Mouse (Mus musculus): ENCODE measurements around the gene Lrrc4b.
A peak's percentile ranks its signal among the peaks of the same experiment; 100 is the strongest.

Lrrc4b gene

DNA sequence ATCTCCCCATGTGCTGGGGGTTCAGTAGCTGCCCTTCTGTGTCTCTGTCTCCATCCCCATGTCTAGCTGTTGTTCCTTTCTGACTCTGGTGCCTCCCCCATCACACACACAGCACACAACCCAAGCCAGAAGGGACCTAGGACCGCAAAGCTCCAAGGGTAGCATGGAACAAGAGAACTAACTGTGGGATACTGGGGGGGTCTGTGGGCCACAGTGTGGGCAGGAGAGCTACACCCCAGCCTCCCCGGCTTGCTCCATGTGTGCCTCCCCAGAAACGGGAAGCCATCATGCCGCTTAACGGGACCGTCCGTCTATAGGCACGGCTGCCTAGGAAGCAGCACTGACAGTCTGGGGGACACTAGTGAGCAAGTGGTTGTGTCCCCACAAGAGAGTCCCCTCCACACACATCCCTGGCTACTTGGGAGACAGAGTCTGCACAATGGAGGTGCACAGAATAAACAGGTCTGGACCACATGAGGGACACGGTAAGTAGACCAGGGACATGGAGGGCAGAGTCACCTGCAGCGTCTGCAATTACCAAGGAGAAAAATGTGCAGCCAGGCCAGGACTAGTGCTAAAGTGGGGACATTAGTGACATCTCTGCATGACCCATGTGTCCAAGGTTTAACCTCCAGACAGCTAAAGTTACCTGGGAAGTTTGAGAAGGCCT lies 34.9 kb downstream of the Lrrc4b start:
- DNase-seq (ENCODE audit: low spot score in 2 of 2), result no peak

DNA sequence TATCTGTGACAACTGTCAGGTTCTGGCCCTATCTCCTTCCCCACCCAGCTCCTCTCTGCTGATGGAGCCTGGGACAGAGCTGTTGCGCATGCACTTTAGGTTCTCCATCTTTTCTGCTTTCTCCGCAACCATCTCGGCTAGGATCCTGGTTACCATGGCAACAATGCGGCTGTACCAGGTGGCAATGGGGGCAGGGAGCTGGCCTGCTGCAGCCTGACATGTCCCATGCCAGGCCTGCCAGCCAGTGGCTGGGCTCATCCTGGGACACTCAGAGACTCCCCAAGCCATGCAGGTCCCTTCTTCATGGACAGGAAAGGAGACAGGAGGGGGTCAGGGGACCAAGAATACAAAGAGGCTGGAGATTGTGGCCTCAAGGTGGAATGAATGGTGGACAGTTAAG lies 35.7 kb downstream of the Lrrc4b start:
- DNase-seq (ENCODE audit: low spot score in 2 of 2), result no peak

DNA sequence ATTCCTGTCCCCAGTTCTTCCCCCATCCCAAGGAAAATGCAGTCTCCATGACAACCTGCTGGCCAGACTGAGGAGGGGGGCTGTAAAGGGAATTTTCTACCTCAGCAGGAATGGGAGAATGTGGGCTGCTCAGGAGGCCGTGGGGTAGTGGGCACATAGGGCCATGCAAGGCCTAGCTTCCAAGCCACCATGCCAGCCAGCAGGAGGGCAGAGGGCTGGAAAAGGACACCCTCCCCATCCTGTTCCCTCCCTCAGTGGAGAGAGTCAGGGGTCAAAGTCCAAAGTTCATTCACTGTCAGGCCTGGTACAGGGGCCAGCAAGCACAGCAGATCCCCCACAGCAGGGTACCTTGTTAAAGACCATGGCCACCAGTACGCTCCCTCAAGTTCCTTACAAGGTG lies 36.3 kb downstream of the Lrrc4b start, which contains the start of gene Aspdh:
Gene Aspdh, plus strand, starts transcription at position 281 of the 400 bp plus-strand sequence.
- DNase-seq (ENCODE audit: low spot score in 2 of 2), result no peak

DNA sequence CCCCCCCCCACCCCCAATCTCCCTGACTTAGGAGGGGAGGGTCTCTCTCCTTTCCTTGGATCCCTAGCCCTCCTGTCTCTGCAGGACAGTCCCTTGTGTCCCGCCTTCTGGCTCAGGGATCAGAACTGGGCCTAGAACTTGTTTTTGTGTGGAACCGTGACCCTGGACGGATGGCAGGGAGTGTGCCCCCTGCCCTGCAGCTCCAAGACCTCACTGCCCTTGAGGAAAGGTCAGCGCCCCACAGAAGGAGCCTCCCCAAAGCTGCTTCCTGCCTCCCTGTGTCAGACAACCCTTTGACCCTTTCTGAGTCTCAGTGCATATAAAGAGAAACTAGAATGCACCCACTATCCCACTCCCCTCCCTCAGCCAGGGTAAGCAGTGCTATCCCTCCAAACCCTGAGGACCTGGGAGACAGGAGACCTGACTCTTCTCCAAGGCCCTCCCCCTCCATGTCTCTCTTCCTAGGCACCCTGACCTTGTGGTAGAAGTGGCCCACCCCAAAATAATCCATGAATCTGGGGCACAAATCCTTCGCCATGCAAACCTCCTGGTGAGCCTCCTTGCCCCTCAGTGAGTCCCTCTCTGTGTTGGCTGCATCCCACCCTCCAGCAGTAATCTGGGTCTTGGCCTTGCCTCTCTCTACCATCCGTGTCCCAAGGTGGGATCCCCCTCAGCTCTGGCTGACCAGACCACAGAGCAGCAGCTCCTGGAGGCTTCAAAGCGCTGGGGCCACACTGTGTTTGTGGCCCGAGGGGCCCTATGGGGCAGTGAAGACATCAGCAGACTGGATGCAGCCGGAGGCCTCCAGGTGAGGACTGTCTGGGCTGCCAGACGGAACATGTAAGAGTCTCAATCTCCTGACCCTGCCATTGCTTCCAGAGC lies 37.4 kb downstream of the Lrrc4b start:
- no peak for DNase-seq (ENCODE audit: low spot score in 2 of 2)

DNA sequence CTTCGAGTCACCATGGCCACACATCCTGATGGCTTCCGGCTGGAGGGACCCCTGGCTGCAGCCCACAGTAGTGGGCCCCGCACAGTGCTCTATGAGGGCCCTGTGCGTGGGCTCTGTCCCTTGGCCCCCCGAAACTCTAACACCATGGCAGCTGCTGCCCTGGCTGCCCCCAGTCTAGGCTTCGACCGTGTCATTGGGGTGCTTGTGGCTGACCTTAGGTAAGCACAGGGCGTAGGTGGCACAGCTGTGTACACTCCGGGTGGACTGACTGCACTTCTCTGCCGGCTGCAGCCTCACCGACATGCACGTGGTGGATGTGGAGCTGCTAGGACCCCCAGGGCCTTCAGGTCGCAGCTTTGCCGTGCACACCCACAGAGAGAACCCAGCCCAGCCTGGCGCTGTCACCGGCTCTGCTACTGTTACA lies 38.1 kb downstream of the Lrrc4b start:
- DNase-seq (ENCODE audit: low spot score in 2 of 2), result no peak

DNA sequence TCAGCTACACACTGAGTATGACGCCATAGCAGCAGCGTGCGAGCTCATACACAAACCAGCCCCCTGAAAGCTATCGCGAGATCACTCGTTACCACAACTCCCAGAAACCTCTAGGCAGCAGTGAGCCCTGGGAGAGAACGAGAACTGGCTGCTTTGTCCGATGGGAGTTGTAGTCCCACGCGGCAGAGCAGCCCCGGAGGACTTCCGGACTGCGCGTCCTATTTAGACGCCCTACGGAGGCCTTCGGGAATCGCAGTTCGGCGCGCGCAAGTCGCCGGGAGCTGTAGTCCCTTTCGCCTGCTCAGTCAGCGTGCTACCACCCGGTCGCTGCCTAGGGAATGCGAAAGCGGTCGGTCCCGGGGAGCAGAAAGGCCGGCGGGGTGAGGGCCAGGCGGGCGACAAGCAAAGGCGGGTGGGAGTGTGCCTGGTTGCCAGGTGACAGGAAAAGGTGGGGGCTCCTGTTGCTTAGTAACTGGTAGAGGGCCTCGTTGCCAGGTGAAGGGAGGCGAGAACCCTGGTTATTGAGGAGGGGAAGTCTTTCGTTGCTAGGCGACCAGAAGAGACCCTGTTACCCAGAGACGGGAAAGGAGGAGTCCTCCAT lies 39.1 kb downstream of the Lrrc4b start, which contains the start of gene Josd2:
Gene Josd2, plus strand, starts transcription at position 170 of the 601 bp plus-strand sequence.
- DNase-seq (ENCODE audit: low spot score in 2 of 2), result peak; percentile 77 to 94

DNA sequence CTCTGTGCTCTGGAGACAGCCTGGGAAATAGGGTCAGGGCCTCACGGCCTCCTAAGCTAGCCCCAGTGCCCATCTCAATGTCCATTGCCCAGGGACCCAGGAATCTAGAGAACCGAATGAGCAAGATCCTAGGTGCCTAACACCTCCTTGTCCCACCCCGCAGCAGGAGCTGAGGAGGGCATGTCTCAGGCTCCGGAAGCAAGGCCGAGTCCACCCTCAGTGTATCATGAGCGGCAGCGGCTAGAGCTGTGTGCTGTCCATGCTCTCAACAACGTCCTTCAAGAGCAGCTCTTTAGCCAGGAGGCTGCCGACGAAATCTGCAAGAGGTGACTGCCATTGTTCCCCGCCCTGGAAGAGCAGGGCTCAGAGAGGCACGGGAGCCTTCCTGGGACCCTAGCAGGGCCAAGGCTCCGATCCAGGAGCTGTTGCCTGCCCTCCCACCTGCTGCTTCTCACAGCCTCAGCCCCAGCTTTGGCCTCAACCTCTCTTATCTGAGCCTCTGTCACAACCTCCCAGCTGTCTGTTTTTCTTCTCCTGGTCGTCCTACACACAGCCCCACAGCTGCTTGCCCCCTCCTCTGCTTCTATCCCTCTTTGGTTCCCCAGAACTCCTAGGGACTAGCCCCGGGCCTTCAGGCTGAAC lies 39.9 kb downstream of the Lrrc4b start:
- no peak for DNase-seq (ENCODE audit: low spot score in 2 of 2)

DNA sequence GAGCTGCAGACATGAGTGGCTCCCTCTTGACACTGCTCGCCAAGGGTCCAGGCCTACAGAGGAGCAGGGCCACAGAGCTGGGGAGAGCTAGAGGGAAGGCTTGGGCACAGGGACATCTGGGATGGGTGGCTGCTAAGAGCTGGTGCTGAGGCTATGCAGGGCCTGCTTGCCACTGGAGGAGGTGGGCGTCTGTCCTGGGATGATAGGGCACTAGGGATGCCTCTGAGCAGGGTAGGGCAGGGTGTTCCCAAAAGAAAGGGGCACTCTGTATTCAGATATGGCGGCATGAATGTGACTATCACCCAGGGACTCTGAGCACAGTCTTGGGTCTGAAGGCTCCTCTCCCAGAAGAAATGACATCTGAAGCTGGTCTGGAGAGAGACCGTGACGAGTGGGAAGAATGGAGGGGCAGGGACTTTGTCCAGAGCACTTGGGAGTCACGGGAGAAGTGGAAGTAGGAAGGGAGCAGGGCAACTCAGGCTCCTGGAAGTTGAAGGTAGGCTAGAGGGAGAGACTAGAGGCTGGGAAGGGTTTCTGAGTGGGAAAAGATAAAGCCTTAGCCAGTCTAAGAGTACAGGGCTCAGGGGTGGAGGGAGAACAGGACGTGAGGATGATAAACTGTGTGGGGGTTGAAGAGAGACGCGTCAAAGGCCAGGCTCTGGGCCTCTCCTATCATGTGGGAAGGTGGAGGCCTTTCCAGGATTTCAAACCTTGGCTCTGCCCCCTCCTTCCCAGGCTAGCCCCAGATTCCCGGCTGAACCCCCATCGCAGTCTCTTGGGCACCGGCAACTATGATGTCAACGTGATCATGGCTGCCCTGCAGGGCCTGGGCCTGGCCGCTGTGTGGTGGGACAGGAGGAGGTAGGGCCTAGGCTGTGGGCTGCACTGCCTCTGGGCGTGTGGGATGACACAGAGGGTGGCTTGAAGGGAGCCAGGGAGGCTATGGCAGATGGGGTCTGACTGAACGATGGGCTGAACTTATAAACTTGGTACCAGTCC lies 41.2 kb downstream of the Lrrc4b start:
- DNase-seq (ENCODE audit: low spot score in 2 of 2), result no peak

DNA sequence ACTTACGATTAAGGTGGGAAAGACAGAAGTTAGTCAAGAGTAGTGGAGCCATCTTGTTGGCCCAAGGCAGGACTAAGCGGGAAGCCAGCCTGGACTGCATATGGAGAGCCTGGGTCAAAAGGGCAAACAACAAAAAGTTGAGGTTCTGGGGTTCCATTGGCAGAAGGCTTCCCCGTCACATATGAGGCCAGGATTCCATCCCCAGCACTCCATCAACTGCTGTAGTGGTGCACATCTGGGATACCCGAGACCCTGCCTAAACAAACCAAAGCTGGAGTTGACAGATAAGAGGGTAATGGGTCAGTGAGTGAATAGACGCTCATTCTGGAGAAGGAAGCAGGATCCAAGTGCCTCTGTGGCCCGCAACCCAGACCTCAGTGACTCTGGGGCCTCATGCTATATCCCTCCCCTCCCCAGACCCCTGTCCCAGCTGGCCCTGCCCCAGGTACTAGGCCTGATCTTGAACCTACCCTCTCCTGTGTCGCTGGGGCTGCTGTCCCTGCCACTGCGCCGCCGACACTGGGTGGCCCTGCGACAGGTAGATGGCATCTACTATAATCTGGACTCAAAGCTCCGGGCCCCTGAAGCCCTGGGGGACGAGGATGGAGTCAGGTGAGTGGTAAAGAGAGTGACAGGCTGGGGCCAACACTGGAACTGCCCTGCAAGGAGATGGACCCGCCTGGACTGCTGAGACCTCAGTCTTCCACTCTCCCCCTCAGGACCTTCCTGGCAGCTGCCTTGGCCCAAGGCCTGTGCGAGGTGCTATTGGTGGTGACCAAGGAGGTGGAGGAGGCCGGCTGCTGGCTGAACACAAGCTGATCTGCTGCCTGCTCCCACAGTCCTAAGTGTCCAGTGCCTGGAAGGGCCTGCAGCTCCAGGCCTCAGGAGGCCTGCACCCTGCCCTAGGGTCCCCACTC lies 42.1 kb downstream of the Lrrc4b start:
- no peak for DNase-seq (ENCODE audit: low spot score in 2 of 2)

DNA sequence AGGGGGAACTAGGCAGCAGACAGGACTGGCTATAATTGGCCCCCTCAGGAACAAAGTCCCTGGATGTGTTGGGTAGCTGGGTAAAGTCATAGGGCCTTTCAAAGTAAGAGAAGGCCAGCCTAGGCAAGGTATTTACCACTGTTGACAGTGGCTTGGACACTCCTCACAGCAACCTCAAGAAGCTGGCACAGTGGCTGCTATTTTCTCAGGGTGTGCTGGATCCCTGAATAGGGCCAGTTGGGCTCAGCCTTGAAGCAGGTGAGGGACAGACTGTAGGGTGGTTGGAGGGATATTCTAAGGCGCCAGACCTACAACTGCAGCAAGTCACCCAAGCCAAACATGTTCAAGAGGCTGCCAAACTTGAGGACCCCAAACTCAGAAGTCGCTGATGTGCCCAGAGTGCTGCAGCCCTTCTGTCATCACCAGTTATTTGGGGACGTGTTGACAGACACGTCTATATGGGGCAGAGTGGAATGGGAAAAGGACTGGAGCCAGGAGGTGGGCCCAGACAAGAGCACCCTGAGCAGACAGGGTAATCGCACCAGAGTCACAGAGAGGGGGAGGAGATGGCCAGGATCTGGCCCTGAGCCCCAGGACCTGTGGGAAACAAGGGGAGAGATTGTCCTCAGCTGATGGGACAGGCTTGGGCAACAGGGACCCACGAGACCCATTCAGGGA lies 43.2 kb downstream of the Lrrc4b start:
- DNase-seq (ENCODE audit: low spot score in 2 of 2), result no peak

DNA sequence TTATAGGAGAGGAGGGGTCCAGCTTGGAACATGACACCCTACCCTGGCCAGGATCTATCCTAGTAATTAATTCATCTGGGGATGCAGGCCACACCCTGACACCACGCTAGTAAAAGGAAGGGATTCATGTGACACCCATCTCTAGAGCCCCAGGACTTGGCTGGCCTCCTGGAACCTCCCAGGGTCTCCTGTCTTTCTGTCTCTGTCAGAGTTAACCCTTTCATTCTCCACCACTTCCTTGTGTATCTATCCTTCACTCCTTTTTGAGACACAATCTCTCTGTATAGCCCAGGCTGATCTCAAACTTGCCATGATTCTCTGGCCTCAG lies 43.7 kb downstream of the Lrrc4b start:
- no peak for DNase-seq (ENCODE audit: low spot score in 2 of 2)

DNA sequence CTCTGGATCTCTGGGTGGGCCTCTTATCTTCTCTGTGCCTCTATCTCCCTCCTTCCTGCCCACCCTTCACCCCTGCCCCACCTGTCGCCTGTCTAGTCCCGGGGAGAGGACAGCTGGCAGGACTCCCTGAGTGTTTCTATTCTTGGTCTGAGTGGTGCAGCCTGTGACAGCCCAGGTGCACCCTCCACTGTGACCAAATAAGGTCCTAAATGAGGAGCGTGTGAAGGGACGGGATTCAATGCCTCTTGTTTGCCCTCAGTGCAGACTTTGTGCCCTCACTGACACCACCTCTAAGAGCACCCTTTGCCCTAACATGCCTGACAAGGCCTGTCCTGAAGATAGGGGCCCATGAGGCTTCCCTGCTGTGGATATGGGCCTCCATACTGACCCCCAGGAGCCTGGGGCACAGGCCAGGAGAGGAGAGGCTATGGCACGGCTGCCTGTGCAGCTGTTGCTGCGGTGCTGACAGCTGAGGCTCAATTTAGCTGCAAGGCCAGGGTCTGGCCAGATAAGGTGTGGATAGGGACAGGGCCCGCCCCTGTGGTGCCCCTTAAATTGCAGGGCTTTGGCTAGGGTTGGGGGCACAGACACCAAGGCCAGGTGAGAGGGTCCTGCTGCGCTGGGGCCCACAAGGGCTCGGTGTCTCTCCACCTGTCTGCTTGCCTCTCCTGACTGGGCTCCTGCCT lies 44.3 kb downstream of the Lrrc4b start:
- no peak for DNase-seq (ENCODE audit: low spot score in 2 of 2)

DNA sequence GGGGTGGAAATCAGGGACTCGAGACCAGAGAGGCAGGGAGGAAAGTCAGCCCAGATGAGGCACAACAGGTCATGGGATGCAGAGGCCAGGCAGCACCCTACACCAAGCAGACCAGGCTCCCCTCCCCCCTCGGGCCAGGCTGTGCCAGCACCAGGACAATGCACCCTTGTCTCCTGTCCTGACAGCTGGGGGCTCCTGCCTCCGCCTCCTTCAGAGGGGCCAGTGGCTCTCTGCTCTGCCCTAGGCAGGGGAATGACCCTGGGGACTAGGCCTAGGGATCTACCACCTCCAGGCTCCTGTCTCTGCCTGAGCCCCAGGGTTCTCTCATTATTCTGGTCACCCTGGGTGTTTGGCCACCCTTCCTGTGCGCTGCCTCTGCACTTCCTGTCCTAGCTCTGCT lies 45.6 kb downstream of the Lrrc4b start:
- no peak for DNase-seq (ENCODE audit: low spot score in 2 of 2)

DNA sequence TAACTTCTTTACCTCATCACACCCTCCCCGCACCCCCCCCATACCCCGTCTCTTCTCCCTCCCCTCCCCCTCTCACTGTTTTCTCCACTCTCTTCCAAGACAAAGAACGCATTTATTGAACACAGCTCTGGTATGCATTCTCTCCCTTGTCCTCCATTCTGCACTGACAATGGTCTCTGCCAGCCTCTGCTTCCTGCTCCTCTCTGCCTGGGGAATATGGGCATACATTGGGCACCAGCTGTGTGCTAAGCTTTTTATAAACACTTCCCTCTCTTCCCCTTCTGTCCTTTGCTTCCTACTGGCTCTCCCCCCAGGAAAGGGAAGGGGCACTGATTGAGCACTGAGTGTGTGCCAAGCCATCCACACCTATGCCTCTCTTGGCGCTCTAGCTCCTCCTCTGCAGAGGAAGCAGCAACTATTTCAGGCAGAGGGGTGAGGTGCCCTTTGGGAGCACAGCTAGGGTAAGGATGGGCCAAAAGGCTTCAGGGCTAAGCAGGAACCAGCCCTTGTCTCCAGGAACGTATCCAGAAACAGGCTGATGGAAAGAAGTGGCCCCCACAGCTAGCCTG lies 46.3 kb downstream of the Lrrc4b start:
- DNase-seq (ENCODE audit: low spot score in 2 of 2), result no peak

DNA sequence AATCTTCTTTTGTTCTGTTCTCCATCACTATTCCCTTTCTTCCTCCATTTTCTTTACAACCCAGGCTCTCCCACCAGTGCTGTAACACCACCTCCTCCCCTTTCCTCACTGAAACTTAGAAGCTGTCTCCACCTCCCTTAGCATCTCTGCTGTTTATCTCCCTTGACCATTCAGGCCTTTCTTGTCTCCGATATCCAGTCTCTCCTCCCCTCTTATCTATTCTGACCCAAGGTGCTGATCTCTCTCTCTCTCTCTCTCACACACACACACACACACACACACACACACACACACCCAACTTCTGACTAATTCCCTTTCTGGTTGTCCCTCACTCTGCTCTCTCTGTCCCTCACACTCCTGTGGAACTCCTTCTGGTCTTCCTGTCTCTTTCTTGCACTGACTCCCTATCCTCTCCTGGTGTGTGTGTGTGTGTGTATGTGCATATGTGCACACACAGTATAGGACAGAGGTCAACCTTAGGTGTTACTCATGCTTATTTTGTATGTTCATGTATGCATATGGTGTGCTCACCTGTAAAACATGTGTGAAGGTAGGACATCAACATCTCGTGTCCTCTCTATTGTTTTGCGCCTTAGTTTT lies 54.1 kb downstream of the Lrrc4b start:
- DNase-seq (ENCODE audit: low spot score in 2 of 2), result no peak

DNA sequence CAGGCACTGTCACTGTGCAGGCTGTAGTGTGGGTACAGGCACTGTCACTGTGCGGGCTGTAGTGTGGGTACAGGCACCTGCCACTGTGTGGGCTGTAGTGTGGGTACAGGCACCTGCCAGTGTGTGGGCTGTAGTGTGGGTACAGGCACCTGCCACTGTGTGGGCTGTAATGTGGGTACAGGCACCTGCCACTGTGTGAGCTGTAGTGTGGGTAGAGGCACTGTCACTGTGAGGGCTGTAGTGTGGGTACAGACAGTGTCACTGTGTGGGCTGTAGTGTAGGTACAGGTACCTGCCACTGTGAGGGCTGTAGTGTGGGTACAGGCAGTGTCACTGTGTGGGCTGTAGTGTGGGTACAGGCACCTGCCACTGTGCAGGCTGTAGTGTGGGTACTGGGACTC lies 55.3 kb downstream of the Lrrc4b start:
- no peak for DNase-seq (ENCODE audit: low spot score in 2 of 2)

DNA sequence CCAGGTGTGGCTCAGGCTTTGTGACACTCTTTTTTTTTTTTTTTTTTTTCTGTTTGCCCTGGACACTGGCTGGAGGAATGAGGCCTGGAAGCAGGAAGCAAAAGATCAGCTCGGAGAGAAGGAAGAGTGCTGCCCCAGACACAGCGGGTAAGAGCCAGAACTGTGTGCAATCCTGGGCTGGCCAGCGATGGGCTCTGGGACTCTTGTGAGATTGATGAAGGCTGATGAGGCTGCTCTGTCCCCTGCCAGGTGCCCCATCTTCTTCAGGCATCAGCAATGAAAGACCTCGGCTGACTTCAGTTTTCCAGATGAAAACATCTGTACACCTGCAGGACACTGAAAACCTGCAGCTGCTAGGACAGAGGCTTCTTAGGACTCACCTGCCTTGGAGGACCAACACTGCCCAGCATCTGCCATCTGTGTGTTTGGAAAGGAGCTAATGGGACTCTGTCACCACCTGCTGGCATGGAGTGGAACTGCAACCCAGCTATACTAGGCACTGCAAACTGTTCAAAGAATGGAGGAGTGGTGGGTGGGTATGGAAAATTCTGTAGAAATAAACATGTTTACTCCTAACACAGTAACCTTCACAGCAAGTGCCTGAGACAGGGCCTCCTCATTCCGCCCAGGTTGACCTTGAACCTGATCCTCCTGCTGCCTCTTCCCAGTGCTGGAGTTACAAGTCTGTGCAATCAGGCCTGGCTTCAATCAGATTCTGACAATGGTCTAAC lies 56.2 kb downstream of the Lrrc4b start:
- DNase-seq (ENCODE audit: low spot score in 2 of 2), result peak; percentile 40 to 55
